In the genomic region with DNA sequence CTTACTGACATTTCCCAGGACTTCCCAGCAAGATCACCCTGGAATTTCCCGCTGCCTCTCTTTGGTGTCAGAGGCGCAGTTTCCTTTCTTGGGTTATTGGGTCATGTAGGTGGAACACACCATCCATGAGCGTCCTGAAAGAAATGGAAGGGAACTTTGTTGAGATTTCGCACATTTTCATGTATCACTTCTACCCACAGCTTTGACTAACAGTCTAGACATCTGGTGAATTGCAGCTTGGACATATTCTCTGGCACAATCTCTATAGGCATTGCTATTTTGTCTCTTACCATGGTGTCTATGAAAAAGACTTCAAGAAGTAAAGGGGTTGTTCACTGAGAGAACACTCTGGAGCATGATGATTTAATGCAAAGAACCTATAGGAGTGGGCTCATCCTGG, we compare ENCODE assay signal across 22 mouse cellular contexts.
DNase-seq lines count a peak whose midpoint lies in the region; ATAC-seq and TF ChIP-seq lines count a peak whose summit lies in the region.
"Had no signal": no experiment of that assay in that cellular context is flagged by ENCODE, and none has a peak within 500 bp of the region (broad histone marks: within the 10 kb centered on the region; RNA-seq: fewer than 3 reads in every experiment).

No protein-coding gene starts in this region.

- no peak overlapping the region for H3K9ac ChIP-seq in liver, embryonic 11.5 days (ENCODE audit: low read depth, low read length)
- H3K9ac ChIP-seq: heart, embryonic 15.5 days; hindbrain, embryonic 14.5 days had no signal

- H3K27ac ChIP-seq in left cerebral cortex, adult 2 months: peak overlapping the region; percentile 63; the same call in 1 of the 2 replicates
- H3K27ac ChIP-seq in liver, embryonic 11.5 days (ENCODE audit: low read depth, low read length): no peak overlapping the region
- H3K27ac ChIP-seq: embryonic facial prominence, embryonic 10.5 days; heart, adult 2 months; heart, embryonic 15.5 days; hindbrain, embryonic 10.5 days; hindbrain, embryonic 14.5 days had no signal

- no peaks in the 10 kb centered on the region for H3K36me3 ChIP-seq in liver, embryonic 11.5 days (ENCODE audit: control insufficient read depth, insufficient read depth, low read length)
- H3K36me3 ChIP-seq: embryonic facial prominence, embryonic 10.5 days; heart, embryonic 15.5 days; hindbrain, embryonic 10.5 days had no signal

- peak; percentile 17 to 56 for DNase-seq in frontal cortex, postnatal 36 days (ENCODE audit: low spot score in 2 of 2)
- no peak for DNase-seq in frontal cortex, postnatal 14 days (ENCODE audit: low spot score in 2 of 2)
- peak in 1 of 2 experiments; percentile 16 for DNase-seq in left cerebral cortex, adult 2 months (ENCODE audit: extremely low spot score in 1 of 2, low spot score in 2 of 2)
- no peak for DNase-seq in left cerebral cortex, postnatal 10 days (ENCODE audit: extremely low spot score in 1 of 2, low spot score in 2 of 2)
- DNase-seq in left cerebral cortex, adult 9 months (ENCODE audit: low spot score in 2 of 2): peak; percentile 25 to 28
- peak; percentile 66 for DNase-seq in telencephalon, adult 2 months (ENCODE audit: low read depth, low spot score)
- DNase-seq in liver, embryonic 11.5 days (ENCODE audit: low spot score): no peak
- DNase-seq: adrenal gland, postnatal 25 days; cerebellum, adult 2 months; cerebellum, postnatal 10 days; gastrocnemius, postnatal 10 days; heart, adult 2 months; heart, postnatal 14 days had no signal

- ATAC-seq in liver, embryonic 11.5 days (replicated peaks; ENCODE audit: low FRiP score): no peak
- ATAC-seq: activated CD4-positive, CD25-positive, alpha-beta regulatory T cell, adult 4 months; forebrain, embryonic 14.5 days; Patski had no signal

- no peaks in the 10 kb centered on the region for H3K27me3 ChIP-seq in liver, embryonic 11.5 days (replicated peaks; ENCODE audit: control insufficient read depth, insufficient read depth, low read length)
- H3K27me3 ChIP-seq: CH12.LX; heart, embryonic 15.5 days had no signal

- WGBS in liver, embryonic 11.5 days: 84% methylated on average over 4 of the region's 4 CpGs

- intact Hi-C loops in left cerebral cortex, adult 2 months (cut with DNase I): loop anchor here (1.0 to 2.0 kb wide), 2 partner anchors 87 to 209 kb away; partner anchors contain the start of gene Zfp827
- intact Hi-C loops in left cerebral cortex, postnatal 10 days (cut with DNase I): no loop called here

- no peak for TF ChIP-seq CTCF in left cerebral cortex, adult 2 months (IDR thresholded peaks at IDR 0.05)

- H3K4me3 ChIP-seq in left cerebral cortex, adult 2 months: no peak overlapping the region
- no peak overlapping the region for H3K4me3 ChIP-seq in liver, embryonic 11.5 days (ENCODE audit: low read depth, low read length)
- H3K4me3 ChIP-seq: embryonic facial prominence, embryonic 10.5 days; heart, adult 2 months; heart, embryonic 15.5 days; hindbrain, embryonic 10.5 days had no signal

- H3K4me1 ChIP-seq in liver, embryonic 11.5 days (replicated peaks; ENCODE audit: control insufficient read depth, insufficient read depth, low read length): no peaks in the 10 kb centered on the region
- H3K4me1 ChIP-seq: embryonic facial prominence, embryonic 10.5 days; heart, embryonic 15.5 days; hindbrain, embryonic 10.5 days had no signal

- no peak overlapping the region for H3K4me2 ChIP-seq in liver, embryonic 11.5 days
- H3K4me2 ChIP-seq: heart, embryonic 11.5 days; heart, embryonic 15.5 days; hindbrain, embryonic 14.5 days had no signal

- H3K9me3 ChIP-seq in liver, embryonic 11.5 days (ENCODE audit: control insufficient read depth, low read length): no peaks in the 10 kb centered on the region
- H3K9me3 ChIP-seq: embryonic facial prominence, embryonic 10.5 days; heart, embryonic 15.5 days; hindbrain, embryonic 10.5 days had no signal

Comparison
In these comparisons a context has a peak if more than half of its experiments do, and no peak if none do; other contexts are left out.
1. DNase-seq: peak in frontal cortex, postnatal 36 days (2 of 2), left cerebral cortex, adult 9 months (2 of 2) and telencephalon, adult 2 months (single experiment); none in frontal cortex, postnatal 14 days (0 of 2), left cerebral cortex, postnatal 10 days (0 of 2) and liver, embryonic 11.5 days (single experiment).